Mouse (Mus musculus): ENCODE data around the gene Olfr520.
"Not testable (repeated sequence)": the region's sequence is repeated elsewhere in the genome, so short reads cannot be mapped to it uniquely, and the experiment has no call there.

The Olfr520 gene

DNA sequence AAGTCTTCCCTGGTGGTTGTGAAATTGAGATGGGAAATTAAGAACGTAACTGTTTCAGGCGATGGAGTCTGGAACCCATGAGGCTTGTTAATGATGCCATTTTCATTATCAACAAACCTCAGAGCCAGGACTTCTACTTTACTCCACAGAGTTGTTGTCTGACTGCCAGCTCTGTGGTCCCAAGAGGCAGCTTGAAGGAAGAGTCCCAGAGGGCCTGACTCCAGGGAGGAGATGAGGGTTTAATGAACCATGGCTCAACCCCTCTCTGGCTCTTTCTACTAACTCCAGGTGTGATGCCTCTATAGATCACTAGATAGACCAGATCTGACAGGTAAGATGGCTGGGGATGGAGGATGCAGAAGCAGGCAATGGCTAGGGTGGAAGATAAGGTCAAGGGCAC is at the start of gene Olfr520:
Olfr520 (plus strand) TSS at position 301 of the 400 bp plus-strand sequence.
- no peak for DNase-seq (ENCODE audit: low read depth, low spot score)
- no peaks in the 10 kb centered on the region for H3K27me3 ChIP-seq (ENCODE audit: control insufficient read depth, insufficient read depth, low read length, poor library complexity, severe bottlenecking)
- H3K36me3 ChIP-seq (ENCODE audit: control insufficient read depth, insufficient read depth, low read length, poor library complexity, severe bottlenecking), result no peaks in the 10 kb centered on the region

- Histone ChIP-seq H3K27me3 (ENCODE audit: control insufficient read depth, insufficient read depth, low read length, poor library complexity, severe bottlenecking) (no peaks in the 10 kb centered on the region), H3K36me3 (ENCODE audit: control insufficient read depth, insufficient read depth, low read length, poor library complexity, severe bottlenecking) (no peaks in the 10 kb centered on the region)
- no peak for DNase-seq (ENCODE audit: low read depth, low spot score)
Measured at GRCm38 (mm10) chr7:99680771-99681170, 49.3 kb upstream of the Olfr520 start.

GRCm38 (mm10) chr7:99684086-99684485 is 46.0 kb upstream of the Olfr520 start:
- Histone ChIP-seq H3K36me3 (ENCODE audit: control insufficient read depth, insufficient read depth, low read length, poor library complexity, severe bottlenecking) (no peaks in the 10 kb centered on the region), H3K27me3 (ENCODE audit: control insufficient read depth, insufficient read depth, low read length, poor library complexity, severe bottlenecking) (no peaks in the 10 kb centered on the region)
- DNase-seq (ENCODE audit: low read depth, low spot score), result no peak

GRCm38 (mm10) chr7:99690819-99691218 is 39.3 kb upstream of the Olfr520 start:
- DNase-seq (ENCODE audit: low read depth, low spot score), result no peak
- Histone ChIP-seq H3K27me3 (ENCODE audit: control insufficient read depth, insufficient read depth, low read length, poor library complexity, severe bottlenecking) (no peaks in the 10 kb centered on the region), H3K36me3 (ENCODE audit: control insufficient read depth, insufficient read depth, low read length, poor library complexity, severe bottlenecking) (no peaks in the 10 kb centered on the region)

- H3K36me3 ChIP-seq (ENCODE audit: control insufficient read depth, insufficient read depth, low read length, poor library complexity, severe bottlenecking), result no peaks in the 10 kb centered on the region
- no peak for DNase-seq (ENCODE audit: low read depth, low spot score)
- no peaks in the 10 kb centered on the region for H3K27me3 ChIP-seq (ENCODE audit: control insufficient read depth, insufficient read depth, low read length, poor library complexity, severe bottlenecking)
Measured at GRCm38 (mm10) chr7:99692396-99692795, 37.7 kb upstream of the Olfr520 start.

DNA sequence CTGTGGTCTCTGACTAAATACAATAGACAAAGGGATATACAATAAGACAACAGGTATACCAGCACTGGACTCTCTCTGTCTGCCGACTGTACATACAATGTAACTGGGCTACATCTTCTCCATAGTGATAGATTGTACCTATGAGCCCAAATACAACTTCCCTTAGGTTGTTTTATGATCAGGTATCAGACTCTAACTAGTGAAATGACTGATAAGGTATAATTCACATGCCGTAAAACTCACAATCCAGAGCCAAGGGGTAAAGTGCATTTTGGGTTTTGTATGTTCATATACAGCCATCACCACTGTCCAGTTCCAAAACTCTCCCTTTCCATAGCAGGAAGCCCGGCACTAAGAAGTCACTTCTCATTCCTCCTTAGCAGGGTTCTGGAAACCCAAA is 36.7 kb upstream of the Olfr520 start:
- Histone ChIP-seq H3K27me3 (ENCODE audit: control insufficient read depth, insufficient read depth, low read length, poor library complexity, severe bottlenecking) (no peaks in the 10 kb centered on the region), H3K36me3 (ENCODE audit: control insufficient read depth, insufficient read depth, low read length, poor library complexity, severe bottlenecking) (no peaks in the 10 kb centered on the region)
- no peak for DNase-seq (ENCODE audit: low read depth, low spot score)

DNA sequence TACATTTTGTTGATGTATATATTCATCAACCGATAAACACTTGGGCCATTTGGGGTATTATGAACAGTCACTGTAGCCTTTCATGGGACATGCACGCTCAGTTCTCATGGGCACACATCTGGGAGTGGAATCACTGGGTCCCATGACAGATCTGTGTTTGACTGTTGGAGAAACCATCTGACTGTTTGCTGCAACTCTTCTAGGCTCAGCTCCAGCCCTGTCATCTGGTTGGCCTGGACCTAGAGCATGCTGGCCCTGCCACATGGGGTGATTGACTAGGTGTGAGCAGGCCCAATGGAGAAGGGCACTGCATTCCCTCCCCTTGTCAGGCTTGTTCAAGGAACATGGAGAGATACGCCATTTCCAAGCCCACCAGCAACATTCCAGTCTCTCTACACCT is 36.1 kb upstream of the Olfr520 start:
- DNase-seq (ENCODE audit: low read depth, low spot score), result no peak
- no peaks in the 10 kb centered on the region for H3K36me3 ChIP-seq (ENCODE audit: control insufficient read depth, insufficient read depth, low read length, poor library complexity, severe bottlenecking)
- H3K27me3 ChIP-seq (ENCODE audit: control insufficient read depth, insufficient read depth, low read length, poor library complexity, severe bottlenecking), result no peaks in the 10 kb centered on the region

- not testable (repeated sequence) for H3K27me3 ChIP-seq (ENCODE audit: control insufficient read depth, insufficient read depth, low read length, poor library complexity, severe bottlenecking); H3K36me3 ChIP-seq (ENCODE audit: control insufficient read depth, insufficient read depth, low read length, poor library complexity, severe bottlenecking); DNase-seq (ENCODE audit: low read depth, low spot score)
Measured at GRCm38 (mm10) chr7:99694424-99694823, 35.6 kb upstream of the Olfr520 start.

GRCm38 (mm10) chr7:99695471-99696057 is 34.5 kb upstream of the Olfr520 start:
- no peaks in the 10 kb centered on the region for H3K36me3 ChIP-seq (ENCODE audit: control insufficient read depth, insufficient read depth, low read length, poor library complexity, severe bottlenecking)
- no peaks in the 10 kb centered on the region for H3K27me3 ChIP-seq (ENCODE audit: control insufficient read depth, insufficient read depth, low read length, poor library complexity, severe bottlenecking)
- DNase-seq (ENCODE audit: low read depth, low spot score), result no peak

DNA sequence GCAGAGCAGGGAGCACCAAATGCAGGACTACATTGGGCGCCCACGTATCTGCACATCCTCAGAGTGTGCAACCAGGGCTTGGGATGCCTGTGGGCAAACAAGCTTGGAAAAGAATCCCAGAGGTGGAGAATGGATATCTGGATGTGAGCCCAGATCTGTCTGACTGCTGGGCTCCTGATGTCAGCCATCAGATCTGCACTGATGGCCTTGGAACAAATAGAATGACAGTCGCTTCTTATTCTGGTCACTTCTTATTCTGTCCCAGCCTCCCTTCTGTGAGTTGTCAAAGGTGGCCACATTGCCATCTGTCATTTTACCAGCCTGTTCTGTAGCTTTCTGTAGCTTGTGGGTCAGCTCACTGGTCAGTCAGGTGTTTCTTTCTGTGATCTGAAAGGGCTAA is 31.5 kb upstream of the Olfr520 start:
- no peaks in the 10 kb centered on the region for H3K36me3 ChIP-seq (ENCODE audit: control insufficient read depth, insufficient read depth, low read length, poor library complexity, severe bottlenecking)
- DNase-seq (ENCODE audit: low read depth, low spot score), result no peak
- no peaks in the 10 kb centered on the region for H3K27me3 ChIP-seq (ENCODE audit: control insufficient read depth, insufficient read depth, low read length, poor library complexity, severe bottlenecking)

DNA sequence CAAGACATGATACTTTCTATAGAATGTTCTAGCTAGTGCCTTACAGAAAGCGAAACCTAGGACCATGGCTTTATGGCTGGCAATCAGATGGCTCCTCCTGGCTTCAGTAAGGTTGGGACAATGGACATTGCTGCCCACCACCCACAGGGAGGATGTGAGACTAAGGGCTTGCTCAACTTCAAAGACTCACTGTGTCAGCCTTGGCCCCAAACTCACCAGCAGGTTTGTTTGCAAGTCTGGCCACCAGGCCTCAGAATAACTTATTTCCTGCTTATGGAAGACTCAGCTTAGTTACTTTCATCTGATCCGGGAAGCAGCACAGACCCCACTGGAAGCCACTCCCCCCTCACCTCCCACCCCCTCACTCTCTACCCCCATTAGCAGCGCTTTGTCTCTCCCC is 31.0 kb upstream of the Olfr520 start:
- DNase-seq (ENCODE audit: low read depth, low spot score), result no peak
- no peaks in the 10 kb centered on the region for H3K36me3 ChIP-seq (ENCODE audit: control insufficient read depth, insufficient read depth, low read length, poor library complexity, severe bottlenecking)
- no peaks in the 10 kb centered on the region for H3K27me3 ChIP-seq (ENCODE audit: control insufficient read depth, insufficient read depth, low read length, poor library complexity, severe bottlenecking)

GRCm38 (mm10) chr7:99699709-99700151 is 30.3 kb upstream of the Olfr520 start:
- no peak for DNase-seq (ENCODE audit: low read depth, low spot score)
- Histone ChIP-seq H3K36me3 (ENCODE audit: control insufficient read depth, insufficient read depth, low read length, poor library complexity, severe bottlenecking) (no peaks in the 10 kb centered on the region), H3K27me3 (ENCODE audit: control insufficient read depth, insufficient read depth, low read length, poor library complexity, severe bottlenecking) (no peaks in the 10 kb centered on the region)

GRCm38 (mm10) chr7:99700641-99701040 is 29.4 kb upstream of the Olfr520 start:
- DNase-seq (ENCODE audit: low read depth, low spot score), result no peak
- no peaks in the 10 kb centered on the region for H3K36me3 ChIP-seq (ENCODE audit: control insufficient read depth, insufficient read depth, low read length, poor library complexity, severe bottlenecking)
- no peaks in the 10 kb centered on the region for H3K27me3 ChIP-seq (ENCODE audit: control insufficient read depth, insufficient read depth, low read length, poor library complexity, severe bottlenecking)

- Histone ChIP-seq H3K27me3 (ENCODE audit: control insufficient read depth, insufficient read depth, low read length, poor library complexity, severe bottlenecking) (no peaks in the 10 kb centered on the region), H3K36me3 (ENCODE audit: control insufficient read depth, insufficient read depth, low read length, poor library complexity, severe bottlenecking) (no peaks in the 10 kb centered on the region)
- DNase-seq (ENCODE audit: low read depth, low spot score), result no peak
Measured at GRCm38 (mm10) chr7:99702201-99702600, 27.9 kb upstream of the Olfr520 start.

DNA sequence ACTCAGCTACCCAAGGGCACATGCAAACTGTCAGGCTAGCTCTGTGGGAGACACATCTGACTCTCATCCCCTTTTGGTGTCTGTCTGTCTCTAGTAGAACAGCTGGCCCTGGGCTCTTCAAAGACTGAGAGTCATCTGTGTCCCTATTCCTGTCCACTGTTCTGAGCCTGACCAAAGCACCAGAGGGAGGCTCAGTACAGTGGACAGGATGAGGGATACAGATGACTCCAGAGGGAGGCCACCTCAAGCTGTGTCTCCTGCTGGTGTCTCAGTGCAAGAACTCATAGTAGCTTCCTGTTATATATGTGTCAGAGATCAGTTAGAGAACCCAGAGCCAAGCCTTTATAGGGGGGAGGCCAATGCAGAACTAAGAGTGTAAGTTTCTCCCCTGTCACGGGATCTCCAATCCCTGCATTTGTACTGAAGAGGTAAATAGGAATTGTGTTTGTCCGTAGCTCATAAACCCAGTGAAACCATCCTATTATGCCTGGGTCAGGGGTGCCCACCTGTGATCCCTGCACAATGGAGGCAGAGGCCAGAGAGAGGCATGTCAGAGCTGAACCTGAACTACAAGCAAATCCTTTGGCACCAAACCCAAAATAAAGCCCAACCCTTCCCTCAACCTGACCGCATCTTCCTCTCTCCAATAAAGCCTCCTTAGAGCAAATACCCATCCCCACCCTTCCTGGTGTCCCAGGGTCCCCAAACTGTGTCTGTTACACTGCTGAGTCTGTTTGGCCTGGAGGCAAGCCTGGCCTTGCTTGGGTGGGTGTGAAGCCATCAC is 25.1 kb upstream of the Olfr520 start:
- no peak for DNase-seq (ENCODE audit: low read depth, low spot score)
- H3K36me3 ChIP-seq (ENCODE audit: control insufficient read depth, insufficient read depth, low read length, poor library complexity, severe bottlenecking), result no peaks in the 10 kb centered on the region

More for the DNA sequence above, 25.1 kb upstream of the Olfr520 start:
- no peaks in the 10 kb centered on the region for H3K27me3 ChIP-seq (ENCODE audit: control insufficient read depth, insufficient read depth, low read length, poor library complexity, severe bottlenecking)
